Mouse (Mus musculus) testis, adult 2 months (tissue): ENCODE data around the gene Herc1.

Experiments
- CTCF ChIP-seq: fragments of 200-500 bp; IDR thresholded peaks from 2 replicates; pipeline ENCODE4 v1.5.1; 2012; ENCODE audit warnings: low read depth, mild to moderate bottlenecking, inconsistent platforms, low read length, moderate library complexity; ENCODE audit not compliant: control insufficient read depth, insufficient read depth, insufficient replicate concordance
- POLR2A ChIP-seq: fragments of 200-500 bp; IDR thresholded peaks from 2 replicates; pipeline ENCODE4 v1.6.1; 2012; ENCODE audit warnings: low read depth, mild to moderate bottlenecking, inconsistent platforms, low read length, moderate library complexity; ENCODE audit not compliant: control insufficient read depth

- no peak for TF ChIP-seq POLR2A
- no peak for TF ChIP-seq CTCF
Measured at GRCm38 (mm10) chr9:66518901-66519300, 168.7 kb downstream of the Herc1 start.
